Mouse (Mus musculus): ENCODE results near the gene Mmadhc.

The Mmadhc gene

DNA sequence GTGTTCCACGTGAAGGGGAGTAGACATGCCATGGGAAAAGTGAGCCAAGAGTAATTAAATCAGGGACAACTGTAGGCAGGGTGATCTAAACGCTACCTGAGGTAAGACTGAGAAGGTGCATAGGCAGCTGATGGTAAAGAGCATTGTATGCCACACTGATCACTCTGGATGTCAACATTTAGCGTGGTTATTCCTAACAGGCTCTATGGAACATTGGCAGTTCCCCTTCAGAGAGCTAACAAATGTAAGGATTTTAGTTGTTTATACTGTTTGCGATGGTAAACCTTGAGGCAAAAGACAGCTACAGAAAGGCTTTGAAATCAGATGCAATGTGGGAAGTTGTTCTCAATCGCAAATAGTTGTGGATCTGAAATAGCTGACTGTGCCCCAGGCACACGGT, 32.5 kb downstream of the Mmadhc start:
- DNase-seq = no peak

GRCm38 (mm10) chr2:50254955-50255354, 41.6 kb downstream of the Mmadhc start:
- DNase-seq = no peak

DNA sequence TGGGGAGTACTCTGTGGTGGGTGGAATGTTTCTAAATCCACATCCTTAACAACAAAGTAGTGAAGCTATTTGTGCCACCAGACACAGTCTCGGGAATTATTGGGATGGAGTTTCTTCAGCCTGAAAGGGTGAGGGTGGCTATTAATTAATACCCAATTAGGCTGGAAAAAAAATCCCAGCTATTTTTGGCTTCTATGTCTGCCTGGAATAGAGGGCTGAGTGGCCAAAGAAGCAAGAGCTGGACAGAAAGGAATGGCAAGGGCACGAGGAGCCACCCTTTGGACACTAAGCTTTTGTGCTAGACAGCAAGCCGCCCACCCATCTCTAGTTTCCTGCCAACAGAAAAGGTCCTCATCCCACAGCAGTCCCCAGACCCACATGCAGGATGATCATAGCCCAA, 48.0 kb downstream of the Mmadhc start:
- no peak for DNase-seq

DNA sequence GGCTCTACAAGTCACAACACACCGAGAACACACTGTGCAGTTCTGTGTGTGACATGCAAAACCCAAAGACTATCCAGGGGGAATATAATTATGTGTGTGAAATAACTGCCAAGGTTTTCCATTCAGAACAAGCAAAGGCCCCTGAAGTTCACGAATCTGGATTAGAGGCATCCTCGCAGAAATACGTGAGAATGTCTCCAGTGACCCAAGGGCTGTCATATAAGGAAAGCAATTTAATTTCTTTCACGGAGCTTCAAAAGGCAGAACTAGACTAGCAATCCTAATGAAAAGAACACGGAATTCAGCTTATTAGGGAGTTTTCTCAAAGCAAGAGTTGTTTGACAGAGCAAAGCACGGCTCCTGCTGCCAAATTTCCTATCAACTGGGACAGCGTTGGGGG, 63.1 kb downstream of the Mmadhc start:
- no peak for DNase-seq
